Mouse (Mus musculus) thymus, postnatal 4 days (tissue): ENCODE measurements around the gene Arl13a.
A peak's percentile ranks its signal among the peaks of the same experiment; 100 is the strongest.
"Not testable (repeated sequence)": the region's sequence is repeated elsewhere in the genome, so short reads cannot be mapped to it uniquely, and the experiment has no call there.

Experiments
- DNase-seq: peaks from one replicate; pipeline ENCODE4 v3.0.0; 2021

Arl13a gene

GRCm38 (mm10) chrX:134187201-134187600, at the start of gene Arl13a:
Gene Arl13a, plus strand, starts transcription at chrX:134187501.
- DNase-seq, result not testable (repeated sequence)

- no peak for DNase-seq
Measured at GRCm38 (mm10) chrX:134140024-134140423, 47.3 kb upstream of the Arl13a start.

- DNase-seq, result no peak
Measured at GRCm38 (mm10) chrX:134141551-134141950, 45.8 kb upstream of the Arl13a start.

GRCm38 (mm10) chrX:134141986-134142385, 45.3 kb upstream of the Arl13a start:
- DNase-seq, result no peak

GRCm38 (mm10) chrX:134158151-134158550, 29.1 kb upstream of the Arl13a start:
- peak; percentile 66 for DNase-seq

- no peak for DNase-seq
Measured at GRCm38 (mm10) chrX:134160442-134160841, 26.9 kb upstream of the Arl13a start.

- peak; percentile 44 for DNase-seq
Measured at GRCm38 (mm10) chrX:134162043-134162720, 25.1 kb upstream of the Arl13a start, which contains the start of gene Xkrx. Gene Xkrx, minus strand, starts transcription at chrX:134162076.

GRCm38 (mm10) chrX:134162826-134163225, 24.5 kb upstream of the Arl13a start:
- DNase-seq, result peak; percentile 54

GRCm38 (mm10) chrX:134163484-134163883, 23.8 kb upstream of the Arl13a start:
- DNase-seq, result no peak

GRCm38 (mm10) chrX:134170584-134170983, 16.7 kb upstream of the Arl13a start:
- no peak for DNase-seq

- DNase-seq, result no peak
Measured at GRCm38 (mm10) chrX:134174699-134175098, 12.6 kb upstream of the Arl13a start.

- DNase-seq, result no peak
Measured at GRCm38 (mm10) chrX:134208491-134208890, 21.2 kb downstream of the Arl13a start.

- no peak for DNase-seq
Measured at GRCm38 (mm10) chrX:134211151-134211642, 23.9 kb downstream of the Arl13a start.

- DNase-seq, result no peak
Measured at GRCm38 (mm10) chrX:134218161-134218560, 30.9 kb downstream of the Arl13a start.

GRCm38 (mm10) chrX:134220618-134221017, 33.3 kb downstream of the Arl13a start:
- DNase-seq, result no peak

GRCm38 (mm10) chrX:134221856-134222255, 34.6 kb downstream of the Arl13a start, which contains the start of gene Nox1:
Gene Nox1, minus strand, starts transcription at chrX:134221956.
- DNase-seq, result no peak

- DNase-seq, result no peak
Measured at GRCm38 (mm10) chrX:134233048-134233447, 45.7 kb downstream of the Arl13a start.

- DNase-seq, result peak; percentile 7
Measured at GRCm38 (mm10) chrX:134238266-134238665, 51.0 kb downstream of the Arl13a start.

GRCm38 (mm10) chrX:134245946-134246345, 58.6 kb downstream of the Arl13a start:
- no peak for DNase-seq

GRCm38 (mm10) chrX:134248202-134248601, 60.9 kb downstream of the Arl13a start:
- DNase-seq, result no peak
